Mouse (Mus musculus) cerebellum, adult 2 months (tissue): ENCODE data around the gene Mreg. TPM values are rescaled to one million over a fixed set of nuclear protein-coding genes. Genes with fewer than 3 reads are reported as not detected.
"Not testable (repeated sequence)": the region's sequence is repeated elsewhere in the genome, so short reads cannot be mapped to it uniquely, and the experiment has no call there.

Source experiments
- DNase-seq, 2 experiments: peaks; one replicate each; pipeline ENCODE4 v3.0.0; 2021
- H3K27ac ChIP-seq: fragments of 200-500 bp; 2 replicates; pipeline ENCODE4 v1.5.1; 2012; ENCODE audit warnings: low read length, control low read depth, inconsistent platforms; ENCODE audit not compliant: insufficient read depth
- H3K27me3 ChIP-seq: fragments of 200-500 bp; 2 replicates; pipeline ENCODE4 v1.6.1; 2012; ENCODE audit warnings: inconsistent platforms, mild to moderate bottlenecking, low read length, moderate library complexity; ENCODE audit not compliant: control insufficient read depth, insufficient read depth
- H3K4me1 ChIP-seq: fragments of 200-500 bp; 2 replicates; pipeline ENCODE4 v1.6.1; 2011; ENCODE audit warnings: low read length; ENCODE audit not compliant: control insufficient read depth, insufficient read depth
- H3K4me3 ChIP-seq: fragments of 200-500 bp; replicated peaks from 2 replicates; pipeline ENCODE3; 2011; ENCODE audit warnings: mild to moderate bottlenecking, low read depth, low read length, control low read depth; ENCODE audit not compliant: insufficient read depth
- CTCF ChIP-seq: fragments of 200-500 bp; IDR thresholded peaks from 2 replicates; pipeline ENCODE4 v1.5.1; 2011; ENCODE audit warnings: low read depth, mild to moderate bottlenecking, control low read depth, low read length, moderate library complexity, borderline replicate concordance; ENCODE audit not compliant: insufficient read depth
- POLR2A ChIP-seq: fragments of 200-500 bp; IDR thresholded peaks from 2 replicates; pipeline ENCODE4 v1.6.1; 2011; ENCODE audit warnings: low read length, control low read depth, borderline replicate concordance; ENCODE audit not compliant: insufficient read depth
- WGBS: fragments of 180-500 bp; shearing (Covaris S2); methylation state at CpG from one replicate; pipeline ENCODE4 v1.1.7; 2018; 5-methylcytosine and 5-hydroxymethylcytosine counted together
- polyA plus RNA-seq: library from polyadenylated mRNA; depleted of rRNA; stranded (reverse); fragments of >200 nt; gene quantifications from 2 replicates; pipeline ENCODE4 v1.2.3, GENCODE M21; 2012

Mreg gene
- polyA plus RNA-seq, 1 experiment, result 25.8 TPM

DNA sequence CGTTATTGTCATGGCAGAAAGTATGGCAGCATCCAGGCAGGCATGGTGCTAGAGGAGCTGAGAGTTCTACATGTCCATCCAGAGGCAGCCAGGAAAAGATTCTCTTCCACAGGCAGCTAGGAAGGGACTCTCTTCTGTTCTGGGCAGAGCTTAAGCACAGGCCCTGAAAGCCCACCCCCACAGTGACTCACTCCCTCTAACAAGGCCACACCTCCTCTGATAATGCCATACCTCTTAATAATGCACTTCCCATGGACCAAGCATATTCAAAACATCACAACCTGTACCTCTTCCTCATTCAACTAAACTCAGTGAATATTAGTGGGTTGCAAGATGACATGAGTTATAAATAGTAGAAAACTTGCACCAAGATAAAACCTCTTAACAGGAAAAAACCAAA, 39.7 kb upstream of the Mreg start:
- H3K4me1 ChIP-seq, result peaks cover 11% of the 10 kb centered on the region
- no peak for TF ChIP-seq POLR2A
- no peak for TF ChIP-seq CTCF
- no peak overlapping the region for H3K4me3 ChIP-seq
- WGBS, result 86% methylated on average over 1 of the region's 1 CpGs
- no peak for DNase-seq
- H3K27ac ChIP-seq, result no peak overlapping the region
- H3K27me3 ChIP-seq, result no peaks in the 10 kb centered on the region

DNA sequence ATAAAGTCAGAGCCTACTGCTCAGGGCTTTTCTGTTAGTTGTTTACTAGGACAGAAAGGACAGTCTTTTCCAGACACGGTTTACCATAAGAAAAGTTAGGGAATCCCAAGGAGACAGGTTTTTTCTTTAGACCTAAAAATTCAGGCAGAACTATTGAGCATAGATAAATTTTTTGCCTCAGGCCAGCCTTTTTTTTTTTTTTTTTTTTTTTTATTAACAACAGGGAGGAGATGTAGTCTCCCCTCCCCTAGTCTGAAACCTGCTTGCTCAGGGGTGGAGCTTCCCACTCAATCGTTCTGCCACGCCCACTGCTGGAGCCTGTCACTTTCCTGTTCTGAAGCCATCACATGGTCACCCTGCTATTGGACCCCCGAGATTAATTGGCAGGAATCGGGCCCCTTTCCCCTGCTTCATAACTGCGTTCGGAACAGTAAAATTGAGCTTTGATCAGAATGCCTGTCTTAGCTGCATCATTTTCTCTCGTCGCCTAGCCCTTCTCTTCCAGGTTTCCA, 36.2 kb upstream of the Mreg start:
- not testable (repeated sequence) for H3K4me3 ChIP-seq, H3K27ac ChIP-seq, H3K4me1 ChIP-seq, H3K27me3 ChIP-seq, DNase-seq
- 62% methylated on average over 9 of the region's 9 CpGs for WGBS

DNA sequence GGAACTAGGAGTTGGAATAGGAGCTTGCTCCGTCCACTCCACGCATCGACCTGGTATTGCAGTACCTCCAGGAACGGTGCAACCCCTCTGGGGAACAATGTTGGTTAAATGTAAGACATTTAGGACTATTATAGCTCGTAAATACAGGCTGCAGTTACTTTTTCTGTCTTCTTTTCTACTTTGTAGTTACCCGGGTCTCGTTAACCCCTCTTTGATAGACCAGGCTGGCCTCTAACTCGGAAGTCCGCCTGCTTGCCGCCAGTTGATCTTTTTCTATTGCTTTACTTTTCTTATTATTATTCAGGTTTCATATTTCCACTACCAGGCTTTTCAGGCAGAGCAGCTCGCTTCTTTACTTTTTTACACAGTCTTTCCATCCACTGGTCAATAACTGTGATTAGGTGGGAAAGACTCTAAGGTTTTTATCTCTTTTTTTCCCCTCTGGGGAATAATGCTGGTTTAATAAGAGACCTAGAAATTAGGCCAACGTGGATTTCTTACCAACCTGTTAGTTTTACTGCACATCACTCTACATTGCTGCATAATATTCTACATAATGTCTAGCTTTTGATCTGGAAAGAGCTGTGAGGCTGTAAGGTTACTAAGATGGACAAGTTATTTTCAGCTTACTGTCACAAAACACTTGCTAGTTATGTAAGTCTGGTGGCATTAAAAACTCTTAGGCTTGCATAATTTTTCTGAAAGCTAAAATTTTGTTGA, 32.4 kb upstream of the Mreg start:
- TF ChIP-seq CTCF (no peak), POLR2A (peak; percentile 5; the same call in 1 of the 2 replicates)
- WGBS, result 6% methylated on average over 12 of the region's 12 CpGs
- peak overlapping the region; percentile 48 for H3K4me3 ChIP-seq
- no peaks in the 10 kb centered on the region for H3K4me1 ChIP-seq
- no peaks in the 10 kb centered on the region for H3K27me3 ChIP-seq
- no peak overlapping the region for H3K27ac ChIP-seq
- peak in 1 of 2 experiments; percentile 34 for DNase-seq

GRCm38 (mm10) chr1:72243656-72244316, 31.7 kb upstream of the Mreg start:
- no peaks in the 10 kb centered on the region for H3K4me1 ChIP-seq
- peak overlapping the region; percentile 88 for H3K4me3 ChIP-seq
- under 1% methylated on average over 47 of the region's 47 CpGs for WGBS
- no peak for TF ChIP-seq CTCF
- peak; percentile 63 for TF ChIP-seq POLR2A
- peak; percentile 97 for DNase-seq
- H3K27me3 ChIP-seq, result no peaks in the 10 kb centered on the region
- peak overlapping the region; percentile 99 for H3K27ac ChIP-seq

DNA sequence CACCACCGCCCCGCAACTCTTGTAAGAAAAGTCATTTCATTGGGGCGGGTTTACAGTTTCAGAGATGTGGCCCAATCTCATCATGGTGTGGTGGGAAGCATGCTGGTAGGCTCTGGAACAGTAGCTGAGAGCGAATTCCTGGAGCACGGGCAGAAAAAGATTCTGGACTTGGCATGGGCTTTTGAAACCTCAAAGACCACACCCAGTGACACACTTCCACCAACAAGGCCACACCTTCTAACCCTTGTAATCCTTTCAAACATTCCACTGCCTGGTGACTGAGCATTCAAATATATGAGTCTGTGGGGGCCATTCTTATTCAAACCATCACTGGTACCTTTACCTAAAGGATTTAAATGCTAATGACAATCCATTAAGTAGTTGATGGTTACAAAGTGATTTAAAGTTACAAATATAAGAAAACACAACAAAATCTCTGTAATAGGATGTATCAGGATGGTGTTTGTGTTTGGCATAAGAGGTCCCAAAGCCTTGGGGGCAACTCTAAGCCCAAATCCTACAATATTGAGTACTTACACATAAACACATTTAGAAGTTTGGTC, 30.6 kb upstream of the Mreg start:
- Histone ChIP-seq H3K27ac (no peak overlapping the region), H3K27me3 (no peaks in the 10 kb centered on the region), H3K4me1 (no peaks in the 10 kb centered on the region), H3K4me3 (no peak overlapping the region)
- 90% methylated on average over 5 of the region's 5 CpGs for WGBS
- DNase-seq, result no peak
- TF ChIP-seq CTCF, result no peak
- no peak for TF ChIP-seq POLR2A

DNA sequence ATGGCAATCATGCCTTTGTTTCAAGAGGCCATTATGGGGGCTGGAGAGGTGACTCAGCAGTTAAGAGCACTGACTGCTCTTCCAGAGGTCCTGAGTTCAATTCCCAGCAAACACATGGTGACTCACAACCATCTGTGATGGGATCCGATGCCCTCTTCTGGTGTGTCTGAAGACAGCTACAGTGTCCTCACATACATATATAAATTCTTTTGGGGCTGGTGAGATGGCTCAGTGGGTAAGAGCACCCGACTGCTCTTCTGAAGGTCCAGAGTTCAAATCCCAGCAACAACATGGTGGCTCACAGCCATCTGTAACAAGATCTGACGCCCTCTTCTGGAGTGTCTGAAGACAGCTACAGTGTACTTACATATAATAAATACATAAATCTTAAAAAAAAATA, 27.0 kb upstream of the Mreg start:
- H3K27ac ChIP-seq, H3K27me3 ChIP-seq, DNase-seq, H3K4me1 ChIP-seq, H3K4me3 ChIP-seq: not testable (repeated sequence)
- 92% methylated on average over 3 of the region's 3 CpGs for WGBS

- 83% methylated on average over 10 of the region's 10 CpGs for WGBS
Observed at GRCm38 (mm10) chr1:72238016-72238580, 26.0 kb upstream of the Mreg start.

More at GRCm38 (mm10) chr1:72238016-72238580, 26.0 kb upstream of the Mreg start:
- Histone ChIP-seq H3K27ac (no peak overlapping the region), H3K4me3 (no peak overlapping the region), H3K4me1 (no peaks in the 10 kb centered on the region), H3K27me3 (no peaks in the 10 kb centered on the region)
- TF ChIP-seq CTCF, result no peak
- no peak for TF ChIP-seq POLR2A
- no peak for DNase-seq
